Mouse (Mus musculus): ENCODE results near the gene Serpina5. TPM values are rescaled to one million over a fixed set of nuclear protein-coding genes. Genes with fewer than 3 reads are reported as not detected.

Gene Serpina5
- not detected for total RNA-seq (2023)

DNA sequence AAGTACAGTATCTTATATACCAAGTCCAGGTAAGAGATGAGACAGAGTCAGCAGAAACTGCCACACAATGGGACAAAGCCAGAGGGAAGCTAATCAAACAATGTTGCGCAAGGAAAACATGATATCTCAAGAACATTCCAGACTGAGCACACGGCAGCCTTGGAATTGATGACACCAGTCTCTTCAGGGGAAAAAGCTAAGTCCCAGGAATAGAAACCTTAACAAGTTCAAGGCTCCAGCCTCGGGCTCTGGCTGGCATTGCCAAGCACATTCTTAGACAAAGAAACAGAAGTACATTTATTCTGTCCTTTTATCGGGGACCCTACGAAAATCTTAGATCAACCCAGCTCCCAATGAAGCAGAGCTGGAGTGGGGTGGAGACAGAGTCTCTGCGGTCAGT is at the start of gene Serpina5:
TSS of gene Serpina5 (plus strand) at position 346 of the 400 bp plus-strand sequence.

DNA sequence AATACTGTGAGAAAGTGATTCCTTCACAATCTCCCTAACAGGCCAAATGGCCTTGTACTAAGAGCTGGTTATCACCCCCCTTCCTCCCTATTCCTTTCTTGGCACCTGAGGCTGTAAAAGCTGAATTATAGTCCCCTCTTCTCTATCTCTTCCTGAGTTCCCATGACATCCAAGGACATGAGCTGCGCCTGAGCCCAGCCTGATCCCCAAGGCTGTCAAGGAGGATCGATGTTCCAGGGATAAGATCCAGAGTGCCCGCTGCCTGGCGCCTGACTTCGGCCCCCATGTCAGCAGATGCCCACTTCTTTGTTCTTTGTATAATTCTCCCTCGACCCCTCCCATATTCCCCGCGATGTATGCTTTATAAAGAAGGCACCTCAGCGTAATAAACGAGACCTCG is 11.4 kb downstream of the Serpina5 start, which contains the start of gene Serpina3a:
TSS of gene Serpina3a (plus strand) at position 392 of the 400 bp plus-strand sequence.

DNA sequence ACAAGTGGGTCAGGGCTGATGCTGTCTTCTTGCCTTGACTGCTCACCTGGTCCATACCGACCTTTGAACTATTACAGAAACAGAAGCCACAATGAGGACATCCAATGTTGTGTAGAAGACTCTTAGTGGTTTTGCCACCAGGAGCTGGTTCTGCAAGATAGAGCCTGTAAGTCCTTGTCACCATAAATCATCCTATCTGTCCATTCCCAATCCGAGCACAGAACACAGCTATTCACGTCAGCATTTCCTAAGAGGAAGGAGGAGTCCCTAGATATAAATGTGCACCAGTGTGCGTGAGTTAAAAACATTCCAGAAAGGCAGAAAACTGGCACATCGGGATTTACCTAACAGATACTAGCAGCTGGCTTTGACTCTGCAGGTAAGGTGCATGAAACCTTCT is 26.8 kb downstream of the Serpina5 start, which contains the start of gene Serpina3b:
TSS of gene Serpina3b (plus strand) at position 301 of the 400 bp plus-strand sequence.

DNA sequence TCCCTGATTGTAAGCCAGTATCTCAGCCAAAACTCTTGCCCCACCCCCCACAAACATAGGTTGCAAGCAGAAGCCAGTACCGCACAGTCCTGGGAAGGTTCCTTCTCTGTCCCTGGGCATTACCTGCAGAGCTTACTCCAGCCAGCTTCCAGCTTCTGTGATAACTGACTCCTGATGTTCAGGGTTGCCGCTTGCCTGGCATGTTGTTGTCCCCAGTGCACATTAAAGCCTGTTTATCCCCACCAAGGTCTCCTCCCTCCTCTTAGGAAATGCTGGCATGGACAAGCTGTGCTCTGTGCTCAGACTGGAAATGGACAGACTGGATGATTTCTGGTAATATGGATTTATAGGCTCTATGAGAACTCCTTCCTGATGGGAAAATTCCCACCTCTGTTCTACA is 52.7 kb downstream of the Serpina5 start, which contains the start of gene Serpina3c:
TSS of gene Serpina3c (minus strand) at position 215 of the 400 bp plus-strand sequence.

Other genes starting within 250 kb of the Serpina5 start
- not detected for gene Serpina1a, start 237.6 kb upstream of the Serpina5 start, total RNA-seq (2023)
- not detected for gene Serpina1c, start 196.2 kb upstream of the Serpina5 start, total RNA-seq (2023)
- gene Serpina1e, start 142.1 kb upstream of the Serpina5 start, total RNA-seq (2023), result not detected
- not detected for gene Serpina11, start 111.2 kb upstream of the Serpina5 start, total RNA-seq (2023)
- not detected for gene Serpina9, start 87.4 kb upstream of the Serpina5 start, total RNA-seq (2023)
- not detected for gene Serpina12, start 56.7 kb upstream of the Serpina5 start, total RNA-seq (2023)
- not detected for gene Serpina3a, start 11.6 kb downstream of the Serpina5 start, total RNA-seq (2023)
- not detected for gene Serpina3b, start 26.9 kb downstream of the Serpina5 start, total RNA-seq (2023)
- not detected for gene Serpina3c, start 52.8 kb downstream of the Serpina5 start, total RNA-seq (2023)
- 1 to 10 TPM; 4.5 to 5.9 TPM for gene Serpina3f, start 113.4 kb downstream of the Serpina5 start, total RNA-seq (2023)
- gene Serpina3g, start 135.1 kb downstream of the Serpina5 start, total RNA-seq (2023), result 100 to 1,000 TPM in 1 of 2 experiments, 10 to 100 TPM in 1; 73.0 to 106 TPM
- 1 to 10 TPM in 1 of 2 experiments, not detected in 1; 2.7 TPM for gene Serpina3i, start 162.0 kb downstream of the Serpina5 start, total RNA-seq (2023)
- gene Serpina3j, start 213.4 kb downstream of the Serpina5 start, total RNA-seq (2023), result not detected
- not detected for gene Serpina3k, start 237.4 kb downstream of the Serpina5 start, total RNA-seq (2023)
- not detected for gene Serpina3m, start 237.4 kb downstream of the Serpina5 start, total RNA-seq (2023)

Data from B cell, adult 67 days (primary cell).